Mouse (Mus musculus): Measurements from ENCODE around the gene Ehbp1l1. TPM values are rescaled to one million over a fixed set of nuclear protein-coding genes. Genes with fewer than 3 reads are reported as not detected.
A peak's percentile ranks its signal among the peaks of the same experiment; 100 is the strongest.

Gene Ehbp1l1
- polyA plus RNA-seq, 1 experiment, result 19.3 TPM

DNA sequence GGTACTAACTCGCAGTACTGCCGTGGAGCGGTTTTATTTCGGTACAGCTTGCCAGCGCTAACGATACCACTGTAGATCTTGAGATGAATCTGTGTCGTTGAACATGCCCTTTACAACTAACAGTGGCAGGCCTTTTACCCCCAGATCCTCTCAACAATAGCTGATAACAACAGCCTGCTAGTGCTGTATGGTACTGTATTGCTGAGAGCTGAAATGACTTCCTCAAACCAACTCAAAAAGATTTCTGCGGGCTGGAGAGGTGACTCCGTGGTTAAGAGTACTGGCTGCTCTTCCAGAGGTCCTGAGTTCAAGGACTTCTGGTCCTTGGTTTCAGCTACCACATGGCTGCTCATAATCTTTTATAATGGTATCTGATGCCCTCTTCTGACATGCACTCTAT lies 8.2 kb upstream of the Ehbp1l1 start:
- Histone ChIP-seq H3K4me3 (ENCODE audit: insufficient read depth, low read depth, low read length) (no peak overlapping the region), H3K4me1 (ENCODE audit: control insufficient read depth, insufficient read depth, low read length) (peaks cover 8% of the 10 kb centered on the region; the same call in 1 of the 2 replicates), H3K27me3 (replicated peaks; ENCODE audit: control insufficient read depth, insufficient read depth, low read length) (no peaks in the 10 kb centered on the region), H3K27ac (ENCODE audit: insufficient read depth, low read depth, low read length) (no peak overlapping the region), H3K36me3 (ENCODE audit: control insufficient read depth, insufficient read depth, low read length) (no peaks in the 10 kb centered on the region)
- TF ChIP-seq CTCF (conservative IDR thresholded peaks at IDR 0.05; ENCODE audit: insufficient read depth, insufficient read length, low read depth, low read length) (no peak), POLR2A (IDR thresholded peaks at IDR 0.05; ENCODE audit: low read depth, low read length) (no peak)
- no peak for DNase-seq
- 77% methylated on average over 9 of the region's 9 CpGs for WGBS

DNA sequence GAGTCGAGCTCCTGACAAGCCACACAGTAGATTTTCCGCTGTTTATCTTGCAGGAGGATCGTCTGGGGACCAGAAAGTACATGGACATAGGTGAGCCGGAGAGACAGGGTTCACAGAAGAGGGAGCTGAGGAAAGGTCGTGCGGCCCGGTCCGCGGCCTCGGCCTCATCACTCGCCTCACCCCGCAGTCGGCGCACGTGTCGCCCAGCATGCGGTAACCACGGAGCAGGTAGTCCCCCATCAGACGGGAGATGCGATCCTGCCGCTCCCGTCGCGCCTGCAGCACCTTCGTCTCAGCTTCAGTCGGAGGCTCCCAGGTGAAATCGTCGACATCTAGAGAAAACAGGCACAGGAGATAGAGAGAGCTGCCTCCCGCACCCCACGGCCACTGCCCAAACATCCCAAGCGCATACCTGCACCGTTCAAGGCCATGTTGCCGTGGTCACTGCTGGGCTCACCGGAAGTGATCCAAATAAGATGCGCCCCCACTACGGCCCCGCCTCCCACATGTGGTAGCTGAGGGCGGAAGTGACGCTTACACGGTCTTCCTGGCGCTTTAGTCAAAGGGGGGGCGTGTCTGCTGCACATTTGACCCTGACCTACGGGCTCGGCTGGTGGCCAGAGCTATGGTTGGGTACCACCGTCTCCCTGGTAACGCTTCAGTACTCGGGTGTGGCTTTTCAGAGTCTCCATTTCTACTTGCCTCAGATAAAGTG lies 5.3 kb upstream of the Ehbp1l1 start:
- WGBS, result under 1% methylated on average over 47 of the region's 47 CpGs
- Histone ChIP-seq H3K4me1 (ENCODE audit: control insufficient read depth, insufficient read depth, low read length) (peaks cover 17% of the 10 kb centered on the region; the same call in 1 of the 2 replicates), H3K4me3 (ENCODE audit: insufficient read depth, low read depth, low read length) (peak overlapping the region; percentile 68), H3K27ac (ENCODE audit: insufficient read depth, low read depth, low read length) (no peak overlapping the region), H3K36me3 (ENCODE audit: control insufficient read depth, insufficient read depth, low read length) (no peaks in the 10 kb centered on the region), H3K27me3 (replicated peaks; ENCODE audit: control insufficient read depth, insufficient read depth, low read length) (no peaks in the 10 kb centered on the region)
- DNase-seq, result peak; percentile 97
- TF ChIP-seq CTCF (conservative IDR thresholded peaks at IDR 0.05; ENCODE audit: insufficient read depth, insufficient read length, low read depth, low read length) (no peak), POLR2A (IDR thresholded peaks at IDR 0.05; ENCODE audit: low read depth, low read length) (peak; percentile 41)

DNA sequence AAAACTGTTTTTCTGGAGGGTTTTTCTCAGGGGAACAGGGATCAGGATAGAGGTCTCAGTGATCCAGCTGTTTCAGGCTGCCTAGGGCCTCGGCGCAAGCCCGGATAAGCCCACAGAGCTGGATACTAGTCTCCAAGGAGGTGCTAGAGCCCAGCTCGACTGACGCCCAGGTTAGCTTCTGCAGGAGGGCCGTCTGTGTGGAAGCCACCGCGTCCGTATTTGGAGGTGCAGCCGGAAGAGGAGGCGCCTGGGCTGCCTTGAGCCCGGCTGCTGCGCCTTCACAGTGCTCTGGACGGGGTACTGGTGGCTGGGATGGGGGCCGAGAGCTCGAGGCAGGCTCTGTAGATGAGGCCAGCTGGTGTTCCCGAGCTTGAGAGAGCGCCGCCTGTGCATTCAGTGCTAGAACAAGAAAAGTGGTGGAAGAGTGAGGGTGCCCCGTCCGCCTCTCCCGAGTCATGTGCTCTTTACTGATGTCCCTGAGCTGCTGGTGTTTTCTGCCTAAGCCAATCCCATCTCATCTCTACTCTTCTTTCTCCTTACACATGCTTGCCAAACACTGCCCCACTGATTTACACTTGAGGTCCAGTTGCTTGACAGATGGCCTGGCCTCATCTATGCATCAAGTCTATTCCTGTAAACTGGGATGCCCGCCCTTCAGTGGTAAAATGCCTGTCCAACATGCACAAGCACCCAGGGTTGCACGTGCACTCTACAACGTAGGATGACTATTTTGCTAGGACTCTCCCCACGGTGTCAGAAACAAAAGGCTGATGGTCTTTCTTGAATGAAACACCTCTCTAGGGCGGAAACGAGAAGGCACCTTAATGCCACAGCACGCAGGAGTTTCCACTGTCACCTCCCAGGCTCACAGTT lies 4.4 kb upstream of the Ehbp1l1 start:
- H3K4me3 ChIP-seq (ENCODE audit: insufficient read depth, low read depth, low read length), result peak overlapping the region; percentile 68
- H3K36me3 ChIP-seq (ENCODE audit: control insufficient read depth, insufficient read depth, low read length), result no peaks in the 10 kb centered on the region
- DNase-seq, result no peak
- no peaks in the 10 kb centered on the region for H3K27me3 ChIP-seq (replicated peaks; ENCODE audit: control insufficient read depth, insufficient read depth, low read length)
- H3K4me1 ChIP-seq (ENCODE audit: control insufficient read depth, insufficient read depth, low read length), result peaks cover 17% of the 10 kb centered on the region; the same call in 1 of the 2 replicates
- no peak for TF ChIP-seq CTCF (conservative IDR thresholded peaks at IDR 0.05; ENCODE audit: insufficient read depth, insufficient read length, low read depth, low read length)
- no peak for TF ChIP-seq POLR2A (IDR thresholded peaks at IDR 0.05; ENCODE audit: low read depth, low read length)
- no peak overlapping the region for H3K27ac ChIP-seq (ENCODE audit: insufficient read depth, low read depth, low read length)
- WGBS, result 77% methylated on average over 29 of the region's 29 CpGs

DNA sequence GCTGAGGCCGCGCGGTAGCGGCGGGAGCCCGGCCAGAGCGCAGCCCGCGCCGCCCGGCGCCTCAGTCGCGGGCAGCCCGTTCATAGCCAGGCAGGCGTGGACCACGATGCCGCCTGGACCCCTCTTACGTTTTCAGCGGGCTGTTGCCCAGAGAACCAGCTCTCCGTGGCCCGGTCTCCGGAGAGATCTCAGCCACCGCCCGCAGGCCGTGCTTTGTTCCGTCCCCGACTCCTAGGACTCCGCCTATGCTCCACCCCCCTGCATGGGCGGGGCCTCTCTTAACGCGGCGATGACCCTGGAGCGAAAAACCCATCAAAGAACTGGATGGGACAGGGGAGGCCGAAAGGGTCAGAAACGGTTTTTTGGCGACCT lies 3.3 kb upstream of the Ehbp1l1 start, which contains the start of gene Fam89b:
TSS of gene Fam89b (minus strand) at position 210 of the 372 bp plus-strand sequence.
- Histone ChIP-seq H3K4me3 (ENCODE audit: insufficient read depth, low read depth, low read length) (peak within 1 kb of the TSS; percentile 93), H3K27ac (ENCODE audit: insufficient read depth, low read depth, low read length) (peak within 1 kb of the TSS; percentile 69), H3K27me3 (replicated peaks; ENCODE audit: control insufficient read depth, insufficient read depth, low read length) (no peaks in the 10 kb centered on the region), H3K36me3 (ENCODE audit: control insufficient read depth, insufficient read depth, low read length) (no peaks in the 10 kb centered on the region), H3K4me1 (ENCODE audit: control insufficient read depth, insufficient read depth, low read length) (peaks cover 17% of the 10 kb centered on the region; the same call in 1 of the 2 replicates)
- peak; percentile 89 for TF ChIP-seq POLR2A (IDR thresholded peaks at IDR 0.05; ENCODE audit: low read depth, low read length)
- TF ChIP-seq CTCF (conservative IDR thresholded peaks at IDR 0.05; ENCODE audit: insufficient read depth, insufficient read length, low read depth, low read length), result no peak
- DNase-seq, result peak; percentile 94
- WGBS, result under 1% methylated on average over 36 of the region's 37 CpGs

DNA sequence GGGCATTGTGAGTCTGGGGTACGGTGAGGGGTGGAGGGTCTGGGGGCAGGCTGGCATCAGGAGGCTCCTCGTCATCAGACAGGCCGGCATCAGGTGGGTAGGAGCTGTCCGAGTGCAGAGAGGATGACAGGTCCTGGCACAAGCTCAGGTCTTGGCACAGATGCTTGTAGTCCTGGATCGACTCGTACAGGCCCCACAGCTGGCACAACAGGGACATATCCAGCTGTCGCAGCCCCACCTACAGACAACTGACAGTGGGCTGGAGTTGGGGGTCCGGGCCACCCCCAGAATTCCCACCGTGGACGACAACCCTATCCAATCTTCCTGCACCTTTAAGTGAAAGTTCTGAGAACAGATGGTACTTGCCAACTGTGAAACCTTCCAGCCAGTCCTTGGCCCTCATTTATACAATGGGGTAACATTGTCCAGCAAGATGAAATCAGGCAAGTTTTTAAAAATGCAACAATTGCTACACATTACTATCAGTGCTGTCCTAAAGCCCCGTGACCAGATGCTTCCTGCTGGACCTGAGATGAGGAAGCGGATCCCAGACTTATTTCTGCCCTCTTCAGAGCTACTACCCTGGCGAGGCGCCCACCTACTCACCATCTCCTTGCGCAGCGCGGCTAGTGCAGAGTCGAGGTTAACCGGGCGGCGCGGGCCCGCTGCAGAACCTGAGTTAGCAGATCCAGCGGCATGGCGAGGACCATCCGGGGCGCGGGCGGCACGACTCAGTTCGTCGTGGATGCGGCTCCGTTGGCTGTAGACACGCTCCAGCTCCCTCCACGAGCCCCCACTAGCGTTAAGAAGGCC lies 2.7 kb upstream of the Ehbp1l1 start:
- H3K4me1 ChIP-seq (ENCODE audit: control insufficient read depth, insufficient read depth, low read length), result peaks cover 21% of the 10 kb centered on the region; the same call in 1 of the 2 replicates
- no peaks in the 10 kb centered on the region for H3K27me3 ChIP-seq (replicated peaks; ENCODE audit: control insufficient read depth, insufficient read depth, low read length)
- H3K4me3 ChIP-seq (ENCODE audit: insufficient read depth, low read depth, low read length), result peak overlapping the region; percentile 93
- no peaks in the 10 kb centered on the region for H3K36me3 ChIP-seq (ENCODE audit: control insufficient read depth, insufficient read depth, low read length)
- peak overlapping the region; percentile 69 for H3K27ac ChIP-seq (ENCODE audit: insufficient read depth, low read depth, low read length)
- TF ChIP-seq CTCF (conservative IDR thresholded peaks at IDR 0.05; ENCODE audit: insufficient read depth, insufficient read length, low read depth, low read length), result no peak
- 4% methylated on average over 36 of the region's 37 CpGs for WGBS
- DNase-seq, result peak; percentile 45

DNA sequence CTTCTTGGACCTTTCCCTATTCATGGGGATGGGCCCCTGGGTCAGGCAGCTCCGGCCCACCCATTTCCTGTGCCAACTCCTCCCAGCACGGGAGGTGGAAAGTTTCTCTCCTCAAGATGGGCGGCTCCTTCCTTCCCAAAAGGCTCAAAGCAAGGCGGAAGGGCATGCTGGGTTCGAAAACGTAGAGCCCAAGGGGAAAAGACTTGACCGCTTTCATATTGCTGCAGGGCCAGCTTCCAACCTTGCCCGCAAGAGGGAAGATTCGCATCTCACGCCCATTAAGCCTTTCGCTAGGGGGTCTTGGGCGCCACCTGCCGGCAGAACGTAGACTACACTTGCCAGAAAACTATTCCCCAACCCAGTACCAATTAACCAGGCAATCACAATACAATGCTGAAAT lies 1.6 kb upstream of the Ehbp1l1 start:
- Histone ChIP-seq H3K27ac (ENCODE audit: insufficient read depth, low read depth, low read length) (peak overlapping the region; percentile 41), H3K36me3 (ENCODE audit: control insufficient read depth, insufficient read depth, low read length) (no peaks in the 10 kb centered on the region), H3K4me1 (ENCODE audit: control insufficient read depth, insufficient read depth, low read length) (peaks cover 21% of the 10 kb centered on the region; the same call in 1 of the 2 replicates), H3K4me3 (ENCODE audit: insufficient read depth, low read depth, low read length) (peak overlapping the region; percentile 2; the same call in 1 of the 2 replicates), H3K27me3 (replicated peaks; ENCODE audit: control insufficient read depth, insufficient read depth, low read length) (no peaks in the 10 kb centered on the region)
- TF ChIP-seq POLR2A (IDR thresholded peaks at IDR 0.05; ENCODE audit: low read depth, low read length), result no peak
- peak; percentile 98 for TF ChIP-seq CTCF (conservative IDR thresholded peaks at IDR 0.05; ENCODE audit: insufficient read depth, insufficient read length, low read depth, low read length)
- DNase-seq, result peak; percentile 90
- 5% methylated on average over 14 of the region's 14 CpGs for WGBS
